Mouse (Mus musculus): ENCODE results near the gene Sptbn2. TPM values are rescaled to one million over a fixed set of nuclear protein-coding genes. Genes with fewer than 3 reads are reported as not detected.
A peak's percentile ranks its signal among the peaks of the same experiment; 100 is the strongest.

Gene Sptbn2
- 1.1 and 1.3 TPM in 2 replicates for polyA plus RNA-seq (2012; rRNA removed)

DNA sequence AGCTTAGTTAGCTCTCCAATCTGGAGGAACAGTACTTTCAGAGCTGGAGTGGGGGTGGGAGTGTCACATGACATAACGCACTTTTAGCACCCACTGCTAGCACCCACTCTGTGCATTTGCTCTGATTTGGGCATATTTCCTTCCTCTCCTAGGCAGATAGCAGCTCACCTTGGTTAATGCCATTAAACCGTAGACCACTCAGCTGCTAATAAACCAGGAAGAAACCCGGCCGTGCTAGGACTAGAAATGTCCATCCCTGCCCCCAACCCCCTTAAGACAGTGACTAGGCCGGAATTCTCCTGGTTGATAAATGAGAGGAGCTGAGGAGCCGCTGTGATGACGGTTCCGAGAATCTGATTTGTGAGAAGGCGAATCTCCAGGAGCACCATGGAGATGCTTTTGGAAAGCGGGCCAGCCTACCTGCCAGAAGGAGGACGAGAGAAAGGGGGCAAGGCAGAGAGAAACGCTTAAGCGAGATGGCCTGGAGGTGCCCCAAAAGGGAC lies at the start of gene Sptbn2:
TSS of gene Sptbn2 (plus strand) at position 70 of the 503 bp plus-strand sequence.
- Histone ChIP-seq H3K27ac (ENCODE audit: control insufficient read depth, insufficient read depth, low read depth, low read length) (peak within 1 kb of the TSS; percentile 10), H3K4me1 (ENCODE audit: control insufficient read depth, insufficient read depth, low read length) (peaks cover 12% of the 10 kb centered on the region), H3K4me3 (ENCODE audit: control insufficient read depth, low read depth, low read length) (peak within 1 kb of the TSS; percentile 87), H3K27me3 (ENCODE audit: control insufficient read depth, insufficient read depth, low read length) (no peaks in the 10 kb centered on the region), H3K36me3 (ENCODE audit: control insufficient read depth, insufficient read depth, low read length) (no peaks in the 10 kb centered on the region)
- TF ChIP-seq CTCF (IDR thresholded peaks at IDR 0.05; ENCODE audit: control insufficient read depth, insufficient read depth, insufficient replicate concordance, low read depth, low read length) (no peak), POLR2A (IDR thresholded peaks at IDR 0.05; ENCODE audit: control insufficient read depth, low read depth, low read length) (no peak)

- Histone ChIP-seq H3K4me3 (ENCODE audit: control insufficient read depth, low read depth, low read length) (no peak overlapping the region), H3K27ac (ENCODE audit: control insufficient read depth, insufficient read depth, low read depth, low read length) (no peak overlapping the region), H3K4me1 (ENCODE audit: control insufficient read depth, insufficient read depth, low read length) (no peaks in the 10 kb centered on the region), H3K27me3 (ENCODE audit: control insufficient read depth, insufficient read depth, low read length) (no peaks in the 10 kb centered on the region), H3K36me3 (ENCODE audit: control insufficient read depth, insufficient read depth, low read length) (no peaks in the 10 kb centered on the region)
- no peak for TF ChIP-seq POLR2A (IDR thresholded peaks at IDR 0.05; ENCODE audit: control insufficient read depth, low read depth, low read length)
- TF ChIP-seq CTCF (IDR thresholded peaks at IDR 0.05; ENCODE audit: control insufficient read depth, insufficient read depth, insufficient replicate concordance, low read depth, low read length), result no peak
These were observed 44.2 kb upstream of the Sptbn2 start for GRCm38 (mm10) chr19:4666815-4667214.

DNA sequence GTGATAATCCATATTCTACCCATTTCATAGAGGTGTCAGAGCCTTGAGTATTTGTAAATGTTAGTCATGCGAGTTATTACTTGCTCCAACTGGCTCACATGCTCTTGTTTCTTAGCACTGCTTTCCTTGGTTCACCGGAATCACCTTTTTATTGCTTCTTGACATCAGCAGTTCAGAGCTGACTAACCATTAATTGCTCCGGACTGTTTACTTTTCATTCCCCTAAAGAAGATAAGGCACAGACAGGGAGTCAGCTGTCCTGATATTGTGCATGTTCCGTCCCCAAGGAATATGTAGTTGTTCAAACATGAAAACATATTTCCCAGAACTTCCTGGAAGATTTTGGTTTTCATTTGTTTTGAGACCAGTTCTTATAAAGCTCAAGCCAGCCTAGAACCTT lies 40.2 kb upstream of the Sptbn2 start:
- H3K4me3 ChIP-seq (ENCODE audit: control insufficient read depth, low read depth, low read length), result no peak overlapping the region
- no peaks in the 10 kb centered on the region for H3K4me1 ChIP-seq (ENCODE audit: control insufficient read depth, insufficient read depth, low read length)
- H3K27ac ChIP-seq (ENCODE audit: control insufficient read depth, insufficient read depth, low read depth, low read length), result no peak overlapping the region
- H3K36me3 ChIP-seq (ENCODE audit: control insufficient read depth, insufficient read depth, low read length), result no peaks in the 10 kb centered on the region
- no peaks in the 10 kb centered on the region for H3K27me3 ChIP-seq (ENCODE audit: control insufficient read depth, insufficient read depth, low read length)
- no peak for TF ChIP-seq POLR2A (IDR thresholded peaks at IDR 0.05; ENCODE audit: control insufficient read depth, low read depth, low read length)
- TF ChIP-seq CTCF (IDR thresholded peaks at IDR 0.05; ENCODE audit: control insufficient read depth, insufficient read depth, insufficient replicate concordance, low read depth, low read length), result no peak

GRCm38 (mm10) chr19:4672401-4672800 lies 38.6 kb upstream of the Sptbn2 start:
- TF ChIP-seq CTCF (IDR thresholded peaks at IDR 0.05; ENCODE audit: control insufficient read depth, insufficient read depth, insufficient replicate concordance, low read depth, low read length) (no peak), POLR2A (IDR thresholded peaks at IDR 0.05; ENCODE audit: control insufficient read depth, low read depth, low read length) (no peak)
- Histone ChIP-seq H3K4me3 (ENCODE audit: control insufficient read depth, low read depth, low read length) (no peak overlapping the region), H3K27ac (ENCODE audit: control insufficient read depth, insufficient read depth, low read depth, low read length) (no peak overlapping the region), H3K4me1 (ENCODE audit: control insufficient read depth, insufficient read depth, low read length) (no peaks in the 10 kb centered on the region), H3K36me3 (ENCODE audit: control insufficient read depth, insufficient read depth, low read length) (no peaks in the 10 kb centered on the region), H3K27me3 (ENCODE audit: control insufficient read depth, insufficient read depth, low read length) (no peaks in the 10 kb centered on the region)

DNA sequence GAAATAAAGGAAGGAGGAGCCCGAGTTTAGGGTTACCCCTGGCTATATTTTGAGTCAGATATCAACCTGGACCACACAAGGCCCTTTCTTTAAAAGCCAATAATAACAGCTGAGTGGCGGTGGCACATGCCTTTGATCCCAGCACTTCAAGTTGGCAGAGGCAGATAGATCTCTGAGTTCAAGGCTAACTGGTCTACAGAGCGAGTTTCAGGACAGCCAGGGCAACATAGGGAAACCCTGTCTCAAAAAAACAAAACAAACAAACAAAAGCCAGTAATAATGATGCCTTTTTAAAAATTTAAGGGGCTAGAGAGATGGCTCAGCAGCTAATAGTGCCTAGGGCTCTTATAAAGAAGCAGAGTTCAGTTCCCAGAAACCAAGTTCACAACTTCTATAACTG lies 16.6 kb upstream of the Sptbn2 start:
- Histone ChIP-seq H3K27me3 (ENCODE audit: control insufficient read depth, insufficient read depth, low read length) (no peaks in the 10 kb centered on the region), H3K36me3 (ENCODE audit: control insufficient read depth, insufficient read depth, low read length) (no peaks in the 10 kb centered on the region), H3K4me1 (ENCODE audit: control insufficient read depth, insufficient read depth, low read length) (peaks cover 12% of the 10 kb centered on the region), H3K27ac (ENCODE audit: control insufficient read depth, insufficient read depth, low read depth, low read length) (no peak overlapping the region), H3K4me3 (ENCODE audit: control insufficient read depth, low read depth, low read length) (no peak overlapping the region)
- no peak for TF ChIP-seq POLR2A (IDR thresholded peaks at IDR 0.05; ENCODE audit: control insufficient read depth, low read depth, low read length)

GRCm38 (mm10) chr19:4697121-4697520 lies 13.8 kb upstream of the Sptbn2 start:
- no peak overlapping the region; the same call in 1 of the 2 replicates for H3K27ac ChIP-seq (ENCODE audit: control insufficient read depth, insufficient read depth, low read depth, low read length)
- no peaks in the 10 kb centered on the region for H3K36me3 ChIP-seq (ENCODE audit: control insufficient read depth, insufficient read depth, low read length)
- H3K27me3 ChIP-seq (ENCODE audit: control insufficient read depth, insufficient read depth, low read length), result no peaks in the 10 kb centered on the region
- H3K4me1 ChIP-seq (ENCODE audit: control insufficient read depth, insufficient read depth, low read length), result peaks cover 12% of the 10 kb centered on the region
- TF ChIP-seq POLR2A (IDR thresholded peaks at IDR 0.05; ENCODE audit: control insufficient read depth, low read depth, low read length), result no peak
- H3K4me3 ChIP-seq (ENCODE audit: control insufficient read depth, low read depth, low read length), result no peak overlapping the region

- no peaks in the 10 kb centered on the region for H3K27me3 ChIP-seq (ENCODE audit: control insufficient read depth, insufficient read depth, low read length)
- H3K4me3 ChIP-seq (ENCODE audit: control insufficient read depth, low read depth, low read length), result peak overlapping the region; percentile 96
- no peaks in the 10 kb centered on the region for H3K36me3 ChIP-seq (ENCODE audit: control insufficient read depth, insufficient read depth, low read length)
- no peak for TF ChIP-seq CTCF (IDR thresholded peaks at IDR 0.05; ENCODE audit: control insufficient read depth, insufficient read depth, insufficient replicate concordance, low read depth, low read length)
- TF ChIP-seq POLR2A (IDR thresholded peaks at IDR 0.05; ENCODE audit: control insufficient read depth, low read depth, low read length), result no peak
- H3K4me1 ChIP-seq (ENCODE audit: control insufficient read depth, insufficient read depth, low read length), result peaks cover 12% of the 10 kb centered on the region
- H3K27ac ChIP-seq (ENCODE audit: control insufficient read depth, insufficient read depth, low read depth, low read length), result peak overlapping the region; percentile 61
These were observed 13.2 kb upstream of the Sptbn2 start for GRCm38 (mm10) chr19:4697721-4698120.

- peak within 1 kb of the TSS; percentile 66 for H3K27ac ChIP-seq (ENCODE audit: control insufficient read depth, insufficient read depth, low read depth, low read length)
- H3K27me3 ChIP-seq (ENCODE audit: control insufficient read depth, insufficient read depth, low read length), result no peaks in the 10 kb centered on the region
- peak within 1 kb of the TSS; percentile 96 for H3K4me3 ChIP-seq (ENCODE audit: control insufficient read depth, low read depth, low read length)
- TF ChIP-seq POLR2A (IDR thresholded peaks at IDR 0.05; ENCODE audit: control insufficient read depth, low read depth, low read length), result peak; percentile 54
- TF ChIP-seq CTCF (IDR thresholded peaks at IDR 0.05; ENCODE audit: control insufficient read depth, insufficient read depth, insufficient replicate concordance, low read depth, low read length), result no peak
- H3K4me1 ChIP-seq (ENCODE audit: control insufficient read depth, insufficient read depth, low read length), result peaks cover 12% of the 10 kb centered on the region
- no peaks in the 10 kb centered on the region for H3K36me3 ChIP-seq (ENCODE audit: control insufficient read depth, insufficient read depth, low read length)
These were observed 12.7 kb upstream of the Sptbn2 start, which contains the start of gene Gm960 for GRCm38 (mm10) chr19:4698205-4698677. Gene Gm960, minus strand, starts transcription at chr19:4698668.

Data from testis, adult 2 months (tissue).